Mouse (Mus musculus) brain, embryonic 14.5 days (tissue): ENCODE measurements around the gene Gnb1.

Source experiments
- CTCF ChIP-seq: fragments of 200-500 bp; IDR thresholded peaks from 2 replicates; pipeline ENCODE4 v1.5.1; 2012; ENCODE audit warnings: inconsistent platforms, mild to moderate bottlenecking, moderate library complexity, borderline replicate concordance; ENCODE audit not compliant: insufficient read depth, insufficient read length; ENCODE audit errors: extremely low read depth
- POLR2A ChIP-seq: fragments of 200-500 bp; IDR thresholded peaks from 2 replicates; pipeline ENCODE4 v1.6.1; 2012; ENCODE audit warnings: mild to moderate bottlenecking, inconsistent platforms, borderline replicate concordance; ENCODE audit not compliant: poor library complexity, insufficient read depth, insufficient read length, severe bottlenecking; ENCODE audit errors: extremely low read depth

- TF ChIP-seq CTCF (no peak), POLR2A (no peak)
Observed at GRCm38 (mm10) chr4:155554880-155555279, 63.7 kb downstream of the Gnb1 start.
